Mouse (Mus musculus) T-helper 1 cell (primary cell): Measurements from ENCODE around the gene Tbccd1.

Experiments
- in situ Hi-C: fragments of 300-600 bp; cut with MboI, MseI; formaldehyde crosslinking; loops from one replicate; pipeline ENCODE4 v1.15.1; 2025; ENCODE audit warnings: high pct_unique_total_duplicates

The Tbccd1 gene

GRCm38 (mm10) chr16:22857431-22858113, at the start of gene Tbccd1, which contains the start of gene Dnajb11:
Gene Tbccd1, minus strand, starts transcription at chr16:22857669.
Gene Dnajb11, plus strand, starts transcription at chr16:22857845.
- in situ Hi-C loops, result no loop called here

GRCm38 (mm10) chr16:22901326-22901725, 43.9 kb upstream of the Tbccd1 start:
- in situ Hi-C loops, result no loop called here

GRCm38 (mm10) chr16:22899866-22900570, 42.5 kb upstream of the Tbccd1 start:
- in situ Hi-C loops, result no loop called here

- in situ Hi-C loops, result no loop called here
Measured at GRCm38 (mm10) chr16:22899346-22899745, 41.9 kb upstream of the Tbccd1 start.

GRCm38 (mm10) chr16:22896618-22897017, 39.1 kb upstream of the Tbccd1 start:
- in situ Hi-C loops, result no loop called here

GRCm38 (mm10) chr16:22894095-22894494, 36.6 kb upstream of the Tbccd1 start:
- in situ Hi-C loops, result no loop called here

GRCm38 (mm10) chr16:22891733-22892154, 34.3 kb upstream of the Tbccd1 start:
- in situ Hi-C loops, result no loop called here

GRCm38 (mm10) chr16:22890683-22891510, 33.4 kb upstream of the Tbccd1 start, which contains the start of gene Ahsg:
Gene Ahsg, plus strand, starts transcription at chr16:22891277.
- in situ Hi-C loops, result no loop called here

- in situ Hi-C loops, result no loop called here
Measured at GRCm38 (mm10) chr16:22889716-22890115, 32.2 kb upstream of the Tbccd1 start.

- in situ Hi-C loops, result no loop called here
Measured at GRCm38 (mm10) chr16:22888835-22889234, 31.4 kb upstream of the Tbccd1 start.

- in situ Hi-C loops, result no loop called here
Measured at GRCm38 (mm10) chr16:22886726-22887125, 29.3 kb upstream of the Tbccd1 start.

GRCm38 (mm10) chr16:22885356-22885755, 27.9 kb upstream of the Tbccd1 start:
- in situ Hi-C loops, result no loop called here

GRCm38 (mm10) chr16:22883441-22883840, 26.0 kb upstream of the Tbccd1 start:
- in situ Hi-C loops, result no loop called here

GRCm38 (mm10) chr16:22881487-22881886, 24.0 kb upstream of the Tbccd1 start:
- in situ Hi-C loops, result no loop called here

- in situ Hi-C loops, result no loop called here
Measured at GRCm38 (mm10) chr16:22880900-22881299, 23.4 kb upstream of the Tbccd1 start.

GRCm38 (mm10) chr16:22879945-22880595, 22.6 kb upstream of the Tbccd1 start:
- in situ Hi-C loops, result no loop called here

GRCm38 (mm10) chr16:22878716-22879115, 21.2 kb upstream of the Tbccd1 start:
- in situ Hi-C loops, result no loop called here

GRCm38 (mm10) chr16:22877660-22878390, 20.4 kb upstream of the Tbccd1 start:
- in situ Hi-C loops, result no loop called here

GRCm38 (mm10) chr16:22876218-22877043, 19.0 kb upstream of the Tbccd1 start:
- in situ Hi-C loops, result no loop called here

- in situ Hi-C loops, result no loop called here
Measured at GRCm38 (mm10) chr16:22873369-22873768, 15.9 kb upstream of the Tbccd1 start.
